Mouse (Mus musculus) intestine, embryonic 16.5 days (tissue): ENCODE data around the gene Smtnl2. TPM values are rescaled to one million over a fixed set of nuclear protein-coding genes. Genes with fewer than 3 reads are reported as not detected.

ENCODE experiments used
- ATAC-seq: fragments of 200-750 bp; cut with Nextera tagmentation; 2 replicates; pipeline ENCODE4 v1.8.0; 2017; ENCODE audit warnings: moderate TSS enrichment, moderate library complexity
- H3K27ac ChIP-seq: fragments of 300-500 bp; sonication (generic); 2 replicates; pipeline ENCODE4 v1.5.1; 2014; ENCODE audit warnings: mild to moderate bottlenecking, low read length
- H3K27me3 ChIP-seq: fragments of 300-500 bp; sonication (generic); replicated peaks from 2 replicates; pipeline ENCODE4 v1.6.1; 2014; ENCODE audit warnings: low read length, control low read depth, mixed read lengths; ENCODE audit not compliant: control insufficient read depth, insufficient read depth
- H3K36me3 ChIP-seq: fragments of 300-500 bp; sonication (generic); 2 replicates; pipeline ENCODE4 v1.6.1; 2014; ENCODE audit warnings: low read length, control low read depth; ENCODE audit not compliant: control insufficient read depth, insufficient read depth
- H3K4me1 ChIP-seq: fragments of 300-500 bp; sonication (generic); 2 replicates; pipeline ENCODE4 v1.6.1; 2014; ENCODE audit warnings: low read length, control low read depth, mixed read lengths; ENCODE audit not compliant: control insufficient read depth, insufficient read depth
- H3K4me2 ChIP-seq: fragments of 300-500 bp; sonication (generic); 2 replicates; pipeline ENCODE4 v1.6.1; 2014; ENCODE audit warnings: low read depth, low read length, control low read depth
- H3K4me3 ChIP-seq: fragments of 300-500 bp; sonication (generic); 2 replicates; pipeline ENCODE4 v1.5.1; 2014; ENCODE audit warnings: mild to moderate bottlenecking, low read length
- H3K9ac ChIP-seq: fragments of 300-500 bp; sonication (generic); 2 replicates; pipeline ENCODE4 v1.6.1; 2014; ENCODE audit warnings: low read depth, low read length
- H3K9me3 ChIP-seq: fragments of 300-500 bp; sonication (generic); 2 replicates; pipeline ENCODE4 v1.6.1; 2016; ENCODE audit warnings: low read length, control low read depth; ENCODE audit not compliant: control insufficient read depth
- WGBS: fragments of 180-500 bp; shearing (Covaris S2); extraction: QIAGEN DNeasy Blood & Tissue Kit; methylation state at CpG from one replicate; pipeline ENCODE4 v1.1.7; 2014; 5-methylcytosine and 5-hydroxymethylcytosine counted together
- polyA plus RNA-seq: library from polyadenylated mRNA; unstranded; fragments of >200 nt; fragmentation: Nextera tagmentation; extraction: Ambion mirVana; gene quantifications from 2 replicates; pipeline ENCODE4 v1.2.1, GENCODE M21; 2015

Smtnl2 gene
- 27.3 and 28.9 TPM in 2 replicates for polyA plus RNA-seq

GRCm38 (mm10) chr11:72411093-72411921 is at the start of gene Smtnl2:
TSS of gene Smtnl2 (minus strand) at chr11:72411713.
- H3K36me3 ChIP-seq: no peaks in the 10 kb centered on the region
- H3K4me1 ChIP-seq: peaks cover 47% of the 10 kb centered on the region
- peak within 1 kb of the TSS; percentile 85 for H3K27ac ChIP-seq
- H3K9ac ChIP-seq: peak within 1 kb of the TSS; percentile 84
- ATAC-seq: peak; percentile 93
- H3K9me3 ChIP-seq: no peaks in the 10 kb centered on the region
- H3K27me3 ChIP-seq: no peaks in the 10 kb centered on the region
- WGBS: under 1% methylated on average over 77 of the region's 86 CpGs
- H3K4me3 ChIP-seq: peak within 1 kb of the TSS; percentile 80
- peak within 1 kb of the TSS; percentile 99 for H3K4me2 ChIP-seq

- Histone ChIP-seq H3K4me2 (no peak overlapping the region), H3K4me1 (peaks cover 11% of the 10 kb centered on the region; the same call in 1 of the 2 replicates), H3K36me3 (0 out of 2 replicates have a peak, but pooled peaks cover 2% of the 10 kb centered on the region), H3K27me3 (no peaks in the 10 kb centered on the region), H3K9ac (no peak overlapping the region), H3K27ac (peak overlapping the region; percentile 26), H3K4me3 (no peak overlapping the region), H3K9me3 (no peaks in the 10 kb centered on the region)
- 71% methylated on average over 3 of the region's 3 CpGs for WGBS
- peak; percentile 9; the same call in 1 of the 2 replicates for ATAC-seq
These were observed 47.0 kb upstream of the Smtnl2 start for GRCm38 (mm10) chr11:72458502-72458901.

- no peaks in the 10 kb centered on the region for H3K27me3 ChIP-seq
- peak overlapping the region; percentile 26; the same call in 1 of the 2 replicates for H3K27ac ChIP-seq
- WGBS: 55% methylated on average over 12 of the region's 12 CpGs
- H3K9me3 ChIP-seq: no peaks in the 10 kb centered on the region
- H3K4me3 ChIP-seq: no peak overlapping the region
- peaks cover 11% of the 10 kb centered on the region; the same call in 1 of the 2 replicates for H3K4me1 ChIP-seq
- 0 out of 2 replicates have a peak, but pooled peaks cover 2% of the 10 kb centered on the region for H3K36me3 ChIP-seq
- no peak overlapping the region for H3K9ac ChIP-seq
- no peak overlapping the region for H3K4me2 ChIP-seq
- peak; percentile 69 for ATAC-seq
These were observed 46.5 kb upstream of the Smtnl2 start for GRCm38 (mm10) chr11:72457995-72458496.

GRCm38 (mm10) chr11:72455694-72456093 is 44.2 kb upstream of the Smtnl2 start:
- H3K9ac ChIP-seq: no peak overlapping the region
- H3K9me3 ChIP-seq: no peaks in the 10 kb centered on the region
- peaks cover 11% of the 10 kb centered on the region; the same call in 1 of the 2 replicates for H3K4me1 ChIP-seq
- peaks cover 12% of the 10 kb centered on the region; the same call in 1 of the 2 replicates for H3K36me3 ChIP-seq
- H3K27ac ChIP-seq: no peak overlapping the region
- no peak overlapping the region for H3K4me2 ChIP-seq
- no peak for ATAC-seq
- no peak overlapping the region for H3K4me3 ChIP-seq
- 68% methylated on average over 5 of the region's 5 CpGs for WGBS
- no peaks in the 10 kb centered on the region for H3K27me3 ChIP-seq

GRCm38 (mm10) chr11:72453105-72453953 is 41.8 kb upstream of the Smtnl2 start:
- 51% methylated on average over 15 of the region's 15 CpGs for WGBS
- peaks cover 28% of the 10 kb centered on the region for H3K36me3 ChIP-seq

GRCm38 (mm10) chr11:72452140-72452665 is 40.7 kb upstream of the Smtnl2 start:
- Histone ChIP-seq H3K9ac (no peak overlapping the region), H3K27me3 (no peaks in the 10 kb centered on the region), H3K4me1 (peaks cover 3% of the 10 kb centered on the region; the same call in 1 of the 2 replicates), H3K27ac (no peak overlapping the region), H3K36me3 (peaks cover 35% of the 10 kb centered on the region), H3K4me2 (no peak overlapping the region), H3K9me3 (no peaks in the 10 kb centered on the region), H3K4me3 (no peak overlapping the region)
- WGBS: 83% methylated on average over 3 of the region's 3 CpGs
- ATAC-seq: no peak

More at GRCm38 (mm10) chr11:72453105-72453953, 41.8 kb upstream of the Smtnl2 start:
- Histone ChIP-seq H3K27me3 (no peaks in the 10 kb centered on the region), H3K9ac (no peak overlapping the region), H3K4me2 (no peak overlapping the region), H3K27ac (no peak overlapping the region), H3K4me3 (no peak overlapping the region), H3K4me1 (peaks cover 8% of the 10 kb centered on the region; the same call in 1 of the 2 replicates), H3K9me3 (no peaks in the 10 kb centered on the region)
- no peak for ATAC-seq

- Histone ChIP-seq H3K4me3 (no peak overlapping the region), H3K27me3 (no peaks in the 10 kb centered on the region), H3K9ac (no peak overlapping the region), H3K9me3 (no peaks in the 10 kb centered on the region), H3K4me2 (no peak overlapping the region), H3K27ac (no peak overlapping the region), H3K4me1 (peaks cover 2% of the 10 kb centered on the region; the same call in 1 of the 2 replicates), H3K36me3 (peaks cover 68% of the 10 kb centered on the region)
- 78% methylated on average over 8 of the region's 8 CpGs for WGBS
- no peak for ATAC-seq
These were observed 36.0 kb upstream of the Smtnl2 start for GRCm38 (mm10) chr11:72447475-72447874.

- 87% methylated on average over 6 of the region's 6 CpGs for WGBS
- no peak overlapping the region for H3K27ac ChIP-seq
- no peak overlapping the region for H3K9ac ChIP-seq
- H3K4me2 ChIP-seq: no peak overlapping the region
- H3K4me1 ChIP-seq: peaks cover 7% of the 10 kb centered on the region; the same call in 1 of the 2 replicates
- no peaks in the 10 kb centered on the region for H3K27me3 ChIP-seq
- ATAC-seq: no peak
- H3K9me3 ChIP-seq: no peaks in the 10 kb centered on the region
- H3K36me3 ChIP-seq: peaks cover 64% of the 10 kb centered on the region
- no peak overlapping the region for H3K4me3 ChIP-seq
These were observed 35.0 kb upstream of the Smtnl2 start for GRCm38 (mm10) chr11:72446311-72447105.
